Mouse (Mus musculus): Measurements from ENCODE around the gene Bdkrb2. TPM values are rescaled to one million over a fixed set of nuclear protein-coding genes. Genes with fewer than 3 reads are reported as not detected.
A peak's percentile ranks its signal among the peaks of the same experiment; 100 is the strongest.

Gene Bdkrb2
- total RNA-seq, 2 experiments from 2014 or later: 0.40 to 0.45 TPM

DNA sequence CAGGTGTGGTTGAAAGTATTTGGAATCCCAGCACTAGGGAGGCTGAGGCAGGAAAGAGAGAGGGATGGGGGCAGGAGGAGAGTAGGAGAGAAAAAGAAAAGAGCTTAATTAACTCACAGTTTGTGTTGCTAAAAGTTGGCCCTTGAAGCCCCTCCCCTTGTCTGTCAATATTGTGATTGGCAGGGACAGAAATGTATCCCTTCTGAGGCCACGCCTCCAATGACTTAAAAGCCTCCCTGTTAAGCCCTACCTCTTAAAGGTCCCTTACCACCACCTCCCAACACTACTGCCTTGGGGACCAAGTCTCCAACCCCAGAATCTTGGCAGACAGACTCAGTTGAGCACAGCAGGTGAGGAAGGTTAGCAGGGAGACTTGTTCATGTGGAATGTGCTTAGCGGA, 9.6 kb downstream of the Bdkrb2 start:
- intact Hi-C loops (cut with DNase I): no loop called here
- Histone ChIP-seq H3K27ac (no peak overlapping the region), H3K4me3 (no peak overlapping the region)
- no peak for DNase-seq (ENCODE audit: extremely low spot score in 1 of 2, low spot score in 2 of 2)
- TF ChIP-seq CTCF (IDR thresholded peaks at IDR 0.05): no peak

DNA sequence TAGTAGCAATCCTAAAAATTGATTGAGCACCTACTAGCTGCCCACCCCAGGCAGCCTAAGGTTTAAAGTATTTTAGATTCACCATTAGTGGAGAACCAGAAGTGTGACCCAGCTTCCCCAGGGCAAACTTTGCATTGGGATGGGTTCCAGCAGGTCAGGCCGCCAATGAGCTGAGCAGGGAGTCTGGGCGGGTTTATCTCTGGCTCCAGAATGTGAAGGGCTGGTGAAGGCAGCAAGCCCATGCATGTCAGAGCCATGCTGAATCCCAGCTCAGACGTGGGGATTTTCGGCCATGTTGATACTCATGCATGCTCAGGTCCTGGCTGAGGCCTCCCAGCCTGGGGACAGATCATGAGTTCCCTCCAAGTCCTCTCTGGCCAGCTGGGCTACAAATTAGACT, 11.3 kb downstream of the Bdkrb2 start:
- DNase-seq (ENCODE audit: extremely low spot score in 1 of 2, low spot score in 2 of 2): no peak
- Histone ChIP-seq H3K4me3 (no peak overlapping the region), H3K27ac (no peak overlapping the region)
- no peak for TF ChIP-seq CTCF (IDR thresholded peaks at IDR 0.05)
- intact Hi-C loops (cut with DNase I): no loop called here

DNA sequence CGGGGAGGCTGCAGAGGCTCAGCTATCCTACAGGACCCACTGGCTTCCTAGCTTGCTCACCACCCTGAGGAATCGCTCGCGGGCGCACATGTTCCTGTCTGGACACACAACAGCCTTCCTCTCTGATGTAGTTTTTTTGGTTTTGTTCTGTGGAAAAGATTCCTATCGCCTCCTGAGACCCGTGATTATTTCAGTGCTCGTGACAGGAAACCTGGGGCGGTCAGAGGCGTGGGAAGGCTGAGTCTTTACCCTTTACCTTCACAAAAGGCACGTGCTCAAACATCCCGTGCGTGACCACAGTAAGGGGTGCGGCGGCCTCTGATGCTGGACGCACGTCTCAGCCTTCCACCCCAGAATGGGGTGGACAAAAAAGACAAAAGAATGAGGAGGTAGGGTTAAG, 17.5 kb downstream of the Bdkrb2 start:
- TF ChIP-seq CTCF (IDR thresholded peaks at IDR 0.05): no peak
- H3K27ac ChIP-seq: no peak overlapping the region
- intact Hi-C loops (cut with DNase I): loop anchor here (10.0 kb wide), 1 partner anchor 526 kb away; no protein-coding TSS in a partner anchor
- H3K4me3 ChIP-seq: no peak overlapping the region
- no peak for DNase-seq (ENCODE audit: extremely low spot score in 1 of 2, low spot score in 2 of 2)

DNA sequence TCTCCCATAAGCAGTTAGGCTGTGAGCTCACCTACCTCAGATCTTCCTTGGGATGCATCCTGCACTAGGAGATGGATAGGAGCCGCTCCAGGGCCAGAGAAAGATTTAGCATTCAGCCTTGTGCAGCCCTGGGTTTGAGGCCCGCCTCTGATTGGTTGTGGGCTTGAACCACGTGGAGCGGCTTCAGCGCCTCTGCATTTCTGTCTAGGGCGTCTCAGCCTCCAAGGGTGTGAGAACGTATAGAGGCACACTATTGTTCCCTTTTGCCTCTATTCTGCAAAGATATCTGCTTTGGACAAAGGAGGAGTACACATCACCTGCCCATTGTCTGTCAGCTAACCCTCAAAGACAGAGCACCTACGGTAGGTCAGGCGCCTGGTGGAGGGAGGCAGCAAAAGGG, 19.5 kb downstream of the Bdkrb2 start:
- Histone ChIP-seq H3K4me3 (no peak overlapping the region), H3K27ac (no peak overlapping the region)
- intact Hi-C loops (cut with DNase I): loop anchor here (10.0 kb wide), 1 partner anchor 528 kb away; no protein-coding TSS in a partner anchor
- no peak for TF ChIP-seq CTCF (IDR thresholded peaks at IDR 0.05)
- no peak for DNase-seq (ENCODE audit: extremely low spot score in 1 of 2, low spot score in 2 of 2)

DNA sequence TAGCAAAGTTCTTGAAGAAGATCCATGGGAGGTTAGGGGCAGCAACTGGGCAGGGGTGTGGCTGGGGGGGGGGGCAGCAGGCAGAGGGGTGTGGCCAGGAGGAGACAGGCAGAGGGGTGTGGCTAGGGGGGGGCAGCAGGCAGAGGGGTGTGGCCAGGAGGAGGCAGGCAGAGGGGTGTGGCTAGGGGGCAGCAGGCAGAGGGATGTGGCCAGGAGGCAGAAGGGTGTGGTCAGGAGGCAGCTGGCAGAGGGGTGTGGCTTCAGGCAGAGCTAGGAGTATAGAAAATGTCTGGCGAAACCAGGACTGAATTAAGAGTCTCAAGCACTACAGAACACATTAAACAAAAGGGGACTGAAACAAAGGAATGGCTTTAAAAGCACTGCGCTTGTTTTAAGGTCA, 20.5 kb downstream of the Bdkrb2 start:
- Histone ChIP-seq H3K27ac (no peak overlapping the region), H3K4me3 (no peak overlapping the region)
- intact Hi-C loops (cut with DNase I): loop anchor here (10.0 kb wide), 1 partner anchor 529 kb away; no protein-coding TSS in a partner anchor
- no peak for DNase-seq (ENCODE audit: extremely low spot score in 1 of 2, low spot score in 2 of 2)
- no peak for TF ChIP-seq CTCF (IDR thresholded peaks at IDR 0.05)

DNA sequence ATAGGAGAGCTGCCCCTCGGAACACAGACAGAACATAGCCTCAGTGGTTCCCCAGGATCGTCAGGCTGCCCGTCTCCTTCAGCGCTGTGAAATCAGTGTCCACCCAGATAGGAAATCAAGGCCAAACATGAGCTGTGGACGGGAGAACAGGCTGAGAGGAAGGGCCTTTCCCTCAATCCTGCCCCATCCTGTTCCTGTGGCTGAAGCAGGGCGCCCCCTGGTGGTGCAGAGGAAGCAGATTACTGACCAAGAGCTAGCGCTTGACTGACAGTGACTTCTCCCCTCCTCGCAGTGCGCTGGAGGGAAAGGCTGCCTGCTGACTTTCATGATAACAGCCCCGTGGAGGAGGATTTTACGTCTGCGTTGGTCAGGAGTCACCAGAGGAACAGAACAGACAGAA, 21.8 kb downstream of the Bdkrb2 start:
- Histone ChIP-seq H3K27ac (no peak overlapping the region), H3K4me3 (no peak overlapping the region)
- peak; percentile 69 to 74 for DNase-seq (ENCODE audit: extremely low spot score in 1 of 2, low spot score in 2 of 2)
- intact Hi-C loops (cut with DNase I): loop anchor here (1.0 to 10.0 kb wide), 3 partner anchors 87 to 530 kb away; no protein-coding TSS in a partner anchor
- peak; percentile 91 for TF ChIP-seq CTCF (IDR thresholded peaks at IDR 0.05)

DNA sequence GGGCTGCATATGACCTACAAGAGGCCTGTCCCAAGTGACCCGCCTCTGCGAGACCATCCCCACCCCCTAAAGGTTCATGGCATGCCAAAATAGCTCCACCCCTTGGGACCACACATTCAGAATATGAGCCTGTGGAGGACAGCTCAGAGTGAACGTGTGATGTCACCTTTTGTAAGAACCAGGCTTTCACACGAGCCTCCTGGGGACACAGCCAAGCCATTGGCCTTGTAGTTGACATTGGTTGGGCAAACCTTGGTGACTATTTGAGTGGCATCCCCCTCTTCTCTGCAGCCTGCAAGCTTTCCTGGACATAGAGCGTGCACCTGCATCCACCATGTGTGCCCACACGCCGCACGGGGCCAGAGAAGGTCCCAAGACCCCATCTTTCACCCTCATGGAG, 24.5 kb downstream of the Bdkrb2 start:
- H3K4me3 ChIP-seq: no peak overlapping the region
- DNase-seq (ENCODE audit: extremely low spot score in 1 of 2, low spot score in 2 of 2): no peak
- intact Hi-C loops (cut with DNase I): loop anchor here (5.0 to 10.0 kb wide), 2 partner anchors 155 to 533 kb away; no protein-coding TSS in a partner anchor
- no peak overlapping the region for H3K27ac ChIP-seq
- no peak for TF ChIP-seq CTCF (IDR thresholded peaks at IDR 0.05)

DNA sequence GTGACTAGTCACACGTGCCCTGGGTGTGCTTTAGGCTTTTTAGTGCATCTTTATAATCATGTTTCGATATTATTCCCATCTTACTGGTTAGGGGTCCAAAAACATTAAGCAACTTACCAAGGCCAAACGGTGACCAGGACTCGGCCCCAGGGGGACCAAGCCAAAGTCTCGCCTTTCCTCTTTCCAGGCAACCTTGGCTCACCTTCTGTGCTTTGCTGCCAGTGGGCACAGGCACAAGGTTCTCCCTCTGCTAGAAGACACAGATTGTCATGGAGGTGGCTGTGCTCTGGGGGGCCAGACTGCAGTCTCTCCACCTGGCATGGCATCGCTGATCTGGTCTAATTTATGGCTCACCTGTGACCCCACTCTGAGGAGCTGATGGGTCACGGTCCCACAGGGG, 27.8 kb downstream of the Bdkrb2 start:
- no peak for DNase-seq (ENCODE audit: extremely low spot score in 1 of 2, low spot score in 2 of 2)
- Histone ChIP-seq H3K27ac (no peak overlapping the region), H3K4me3 (no peak overlapping the region)
- TF ChIP-seq CTCF (IDR thresholded peaks at IDR 0.05): no peak
- intact Hi-C loops (cut with DNase I): no loop called here

DNA sequence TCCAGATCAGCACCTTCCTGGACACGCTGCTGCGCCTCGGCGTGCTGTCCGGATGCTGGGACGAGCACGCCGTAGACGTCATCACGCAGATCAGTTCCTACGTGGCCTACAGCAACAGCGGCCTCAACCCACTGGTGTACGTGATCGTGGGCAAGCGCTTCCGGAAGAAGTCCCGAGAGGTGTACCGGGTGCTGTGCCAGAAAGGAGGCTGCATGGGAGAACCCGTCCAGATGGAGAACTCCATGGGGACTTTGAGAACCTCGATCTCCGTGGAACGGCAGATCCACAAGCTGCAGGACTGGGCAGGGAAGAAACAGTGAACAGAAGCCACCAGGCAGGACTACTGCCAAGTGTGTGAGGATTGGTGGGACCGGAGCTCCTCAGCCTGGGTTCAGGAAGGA, 29.3 kb downstream of the Bdkrb2 start:
- TF ChIP-seq CTCF (IDR thresholded peaks at IDR 0.05): no peak
- Histone ChIP-seq H3K27ac (no peak overlapping the region), H3K4me3 (no peak overlapping the region)
- intact Hi-C loops (cut with DNase I): no loop called here
- no peak for DNase-seq (ENCODE audit: extremely low spot score in 1 of 2, low spot score in 2 of 2)

DNA sequence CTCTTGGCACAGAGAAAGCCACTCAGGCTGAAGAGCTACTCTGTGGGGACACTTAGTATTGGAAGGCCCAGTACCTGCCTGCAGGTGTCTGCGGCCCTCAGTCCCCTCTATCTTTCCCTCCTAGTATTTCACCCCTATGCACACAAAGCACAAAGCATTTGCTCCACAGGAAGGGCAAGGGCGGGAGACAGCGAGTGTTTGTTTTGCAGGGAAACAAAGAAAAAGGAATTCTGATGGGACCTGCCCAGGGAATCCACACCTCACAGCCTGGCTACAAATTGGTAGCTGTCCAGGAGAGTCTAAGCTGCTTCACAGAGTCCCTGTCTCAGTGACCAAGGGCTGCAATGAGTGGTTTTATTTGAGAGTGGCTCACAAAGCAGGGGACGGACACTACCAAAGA, 30.4 kb downstream of the Bdkrb2 start:
- DNase-seq (ENCODE audit: extremely low spot score in 1 of 2, low spot score in 2 of 2): no peak
- Histone ChIP-seq H3K4me3 (no peak overlapping the region), H3K27ac (no peak overlapping the region)
- no peak for TF ChIP-seq CTCF (IDR thresholded peaks at IDR 0.05)
- intact Hi-C loops (cut with DNase I): no loop called here

DNA sequence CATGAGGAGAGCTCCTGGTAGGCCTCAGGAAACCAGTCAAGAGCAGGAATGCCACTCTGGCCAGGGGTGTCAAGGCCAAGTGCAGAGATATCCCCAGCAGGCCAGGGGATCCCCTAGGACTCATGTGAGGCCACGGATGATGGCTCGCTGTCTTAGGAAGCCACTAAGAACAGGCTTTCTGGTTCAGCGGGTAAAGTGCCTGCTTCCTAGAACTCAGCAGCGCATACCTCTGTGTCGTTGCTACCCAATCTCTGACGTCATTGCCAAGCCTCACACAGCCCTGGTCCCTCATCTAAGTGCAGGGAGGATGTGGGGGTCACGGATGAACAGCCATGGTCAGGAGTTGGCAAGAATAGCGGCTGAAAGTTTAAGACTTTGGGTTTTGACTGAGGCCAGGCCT, 34.1 kb downstream of the Bdkrb2 start:
- DNase-seq (ENCODE audit: extremely low spot score in 1 of 2, low spot score in 2 of 2): no peak
- intact Hi-C loops (cut with DNase I): no loop called here

DNA sequence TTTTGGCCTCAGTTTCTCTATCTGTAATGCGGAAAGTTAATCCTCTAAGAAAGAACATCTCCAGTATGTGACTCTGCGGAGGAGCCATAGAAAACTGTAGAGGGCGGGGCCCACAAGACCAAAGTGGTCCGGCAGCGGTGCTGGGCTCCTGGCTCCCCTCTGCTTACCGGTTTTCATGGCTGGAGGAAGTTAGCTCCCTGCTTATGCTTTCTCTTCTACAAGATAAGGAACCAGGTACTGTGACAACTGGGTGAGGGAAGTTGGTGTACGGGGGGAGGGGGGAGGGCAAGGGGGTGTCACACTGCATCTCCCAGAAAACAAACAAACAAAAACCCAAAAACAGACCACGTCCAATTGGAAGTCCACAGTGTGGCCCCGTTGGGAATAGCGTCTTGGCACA, 35.5 kb downstream of the Bdkrb2 start:
- no peak for TF ChIP-seq CTCF (IDR thresholded peaks at IDR 0.05)
- DNase-seq (ENCODE audit: extremely low spot score in 1 of 2, low spot score in 2 of 2): no peak

More for the DNA sequence above, 34.1 kb downstream of the Bdkrb2 start:
- Histone ChIP-seq H3K27ac (no peak overlapping the region), H3K4me3 (no peak overlapping the region)
- no peak for TF ChIP-seq CTCF (IDR thresholded peaks at IDR 0.05)

DNA sequence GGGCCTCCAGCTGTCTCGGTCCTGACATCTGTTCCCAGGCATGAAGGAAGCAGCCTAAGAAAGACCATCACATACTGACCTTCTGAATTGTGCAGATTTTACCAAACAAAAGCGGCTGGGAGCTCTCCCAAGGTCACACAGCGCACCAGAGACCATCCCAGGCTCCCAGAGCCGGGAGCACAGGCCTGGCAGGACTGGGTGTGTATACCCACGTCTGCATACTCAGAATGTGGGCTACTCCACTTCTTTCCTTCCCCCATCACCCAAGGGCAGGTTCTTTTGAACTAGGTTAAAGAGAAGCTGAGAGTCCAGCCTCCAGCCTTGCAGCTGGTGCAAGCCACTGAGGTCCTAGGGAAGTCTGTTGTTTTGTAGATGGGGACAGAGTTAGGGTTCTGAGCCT, 36.1 kb downstream of the Bdkrb2 start:
- no peak overlapping the region for H3K4me3 ChIP-seq
- intact Hi-C loops (cut with DNase I): no loop called here

More for the DNA sequence above, 35.5 kb downstream of the Bdkrb2 start:
- intact Hi-C loops (cut with DNase I): no loop called here
- Histone ChIP-seq H3K27ac (no peak overlapping the region), H3K4me3 (no peak overlapping the region)

More for the DNA sequence above, 36.1 kb downstream of the Bdkrb2 start:
- no peak for DNase-seq (ENCODE audit: extremely low spot score in 1 of 2, low spot score in 2 of 2)
- TF ChIP-seq CTCF (IDR thresholded peaks at IDR 0.05): no peak
- no peak overlapping the region for H3K27ac ChIP-seq
